Mouse (Mus musculus) MEL (cell line): ENCODE results near the gene Fdxacb1.

Source experiments
- CTCF ChIP-seq, 3 experiments: IDR thresholded peaks in 2 of 3; conservative IDR thresholded peaks in 1 of 3; 2 replicates each; pipeline ENCODE4 v1.5.1; 2011 to 2012; ENCODE audit warnings: low read length in 3 of 3, low read depth in 2 of 3, mild to moderate bottlenecking in 2 of 3, improper control_type of control experiment in 1 of 3, inconsistent platforms in 1 of 3, mixed read lengths in 1 of 3, moderate library complexity in 1 of 3; ENCODE audit not compliant: control insufficient read depth in 1 of 3, insufficient read depth in 1 of 3, poor library complexity in 1 of 3, severe bottlenecking in 1 of 3
- HCFC1 ChIP-seq: IDR thresholded peaks from 2 replicates; pipeline ENCODE4 v1.6.1; 2012; ENCODE audit warnings: low read depth, mild to moderate bottlenecking, inconsistent platforms, low read length, improper control_type of control experiment, moderate library complexity

DNA sequence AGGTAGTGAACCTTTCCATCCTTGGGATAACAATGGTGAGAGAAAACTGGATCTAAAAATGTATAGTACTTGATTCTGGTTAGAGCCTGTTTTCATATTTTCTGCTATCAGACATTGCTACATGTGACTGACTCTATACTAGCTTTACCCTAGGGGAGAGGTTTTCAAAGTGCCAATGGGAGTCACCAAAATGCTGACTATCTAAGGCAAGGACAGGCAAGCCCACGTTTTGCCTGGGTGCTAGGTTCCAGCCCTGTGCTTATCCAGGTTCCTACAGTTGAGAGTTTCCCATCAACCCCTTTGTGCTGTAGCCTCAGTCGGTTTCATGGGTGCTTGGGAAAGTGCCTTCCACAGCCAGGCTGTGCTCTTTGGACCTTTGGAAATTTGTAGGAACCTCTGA, 43.7 kb downstream of the Fdxacb1 start:
- no peak for TF ChIP-seq CTCF (IDR thresholded peaks at IDR 0.05 in 2 of 3, conservative IDR thresholded peaks at IDR 0.05 in 1 of 3; ENCODE audit: control insufficient read depth in 1 of 3, insufficient read depth in 1 of 3, low read depth in 2 of 3, low read length in 3 of 3, poor library complexity in 1 of 3, severe bottlenecking in 1 of 3)
- TF ChIP-seq HCFC1, result no peak
